ENCODE assay signal across 8 mouse cellular contexts in the genomic region with DNA sequence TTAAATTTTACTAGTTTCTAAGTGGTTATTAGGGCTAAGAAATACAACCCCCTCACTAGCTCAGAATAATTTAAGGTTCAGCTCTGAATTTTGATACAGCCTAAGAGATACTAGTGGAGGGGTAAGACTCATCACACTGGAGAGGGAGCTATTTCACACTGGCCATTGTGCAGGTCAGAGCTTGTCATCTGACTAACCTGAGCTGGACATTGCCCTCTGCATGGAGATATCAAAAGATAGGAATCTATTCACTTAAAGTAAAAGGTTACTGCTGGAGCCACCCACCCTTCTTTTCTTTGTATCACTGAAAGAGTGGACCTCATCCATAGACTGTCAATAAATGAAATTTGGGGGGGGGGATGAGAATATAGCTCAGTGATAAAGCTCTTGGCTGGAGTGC. TPM values are rescaled to one million over a fixed set of nuclear protein-coding genes. Genes with fewer than 3 reads are reported as not detected.
A peak's percentile ranks its signal among the peaks of the same experiment; 100 is the strongest.
DNase-seq lines count a peak whose midpoint lies in the region; ATAC-seq and TF ChIP-seq lines count a peak whose summit lies in the region.

No protein-coding gene starts in this region.

- no peaks in the 10 kb centered on the region for H3K36me3 ChIP-seq in lung, embryonic 16.5 days (ENCODE audit: control insufficient read depth, insufficient read depth, low read length)
- no peaks in the 10 kb centered on the region for H3K36me3 ChIP-seq in forebrain, embryonic 12.5 days (replicated peaks)
- H3K36me3 ChIP-seq in limb, embryonic 14.5 days (ENCODE audit: control insufficient read depth, insufficient read depth, low read length), result no peaks in the 10 kb centered on the region
- H3K36me3 ChIP-seq in stomach, embryonic 14.5 days (ENCODE audit: control insufficient read depth, insufficient read depth, low read length), result no peaks in the 10 kb centered on the region

- ATAC-seq in lung, embryonic 16.5 days (ENCODE audit: low read depth), result no peak
- 0 out of 2 replicates have a peak, but pooled peaks have one; percentile 9 for ATAC-seq in forebrain, embryonic 12.5 days (ENCODE audit: low FRiP score)
- no peak for ATAC-seq in limb, embryonic 14.5 days (ENCODE audit: low FRiP score, low read depth)
- ATAC-seq in stomach, embryonic 14.5 days (ENCODE audit: insufficient number of reproducible peaks, insufficient read depth, low FRiP score, low read depth), result no peak; the same call in 1 of the 2 replicates

- H3K4me1 ChIP-seq in lung, embryonic 16.5 days (replicated peaks; ENCODE audit: control insufficient read depth, insufficient read depth, low read length), result no peaks in the 10 kb centered on the region
- H3K4me1 ChIP-seq in forebrain, embryonic 12.5 days, result peaks cover 9% of the 10 kb centered on the region
- H3K4me1 ChIP-seq in limb, embryonic 14.5 days (ENCODE audit: control insufficient read depth, insufficient read depth, low read length), result peaks cover 10% of the 10 kb centered on the region
- no peaks in the 10 kb centered on the region for H3K4me1 ChIP-seq in stomach, embryonic 14.5 days (ENCODE audit: control insufficient read depth, insufficient read depth, low read length)
- no peaks in the 10 kb centered on the region for H3K4me1 ChIP-seq in cerebellum, adult 2 months (ENCODE audit: control insufficient read depth, insufficient read depth, low read length)

- H3K4me3 ChIP-seq in lung, embryonic 16.5 days (ENCODE audit: low read length), result peak overlapping the region; percentile 70
- H3K4me3 ChIP-seq in forebrain, embryonic 12.5 days (replicated peaks), result no peak overlapping the region
- peak overlapping the region; percentile 57; the same call in 1 of the 2 replicates for H3K4me3 ChIP-seq in limb, embryonic 14.5 days (replicated peaks; ENCODE audit: low read length)
- H3K4me3 ChIP-seq in stomach, embryonic 14.5 days (ENCODE audit: low read depth, low read length), result peak overlapping the region; percentile 64; the same call in 1 of the 2 replicates
- no peak overlapping the region for H3K4me3 ChIP-seq in cerebellum, adult 2 months (replicated peaks; ENCODE audit: insufficient read depth, low read depth, low read length)

- TF ChIP-seq POLR2A in limb, embryonic 14.5 days (IDR thresholded peaks at IDR 0.05; ENCODE audit: borderline replicate concordance, extremely low read depth, insufficient read depth, insufficient read length), result no peak
- TF ChIP-seq POLR2A in cerebellum, adult 2 months (IDR thresholded peaks at IDR 0.05; ENCODE audit: borderline replicate concordance, insufficient read depth, low read length), result no peak

- no peaks in the 10 kb centered on the region for H3K9me3 ChIP-seq in lung, embryonic 16.5 days (ENCODE audit: control insufficient read depth, low read length)
- no peaks in the 10 kb centered on the region for H3K9me3 ChIP-seq in forebrain, embryonic 12.5 days
- H3K9me3 ChIP-seq in limb, embryonic 14.5 days (ENCODE audit: control insufficient read depth, low read length), result no peaks in the 10 kb centered on the region
- no peaks in the 10 kb centered on the region for H3K9me3 ChIP-seq in stomach, embryonic 14.5 days (ENCODE audit: control insufficient read depth, low read depth, low read length)

- no peak for TF ChIP-seq CTCF in cerebellum, adult 2 months (IDR thresholded peaks at IDR 0.05; ENCODE audit: borderline replicate concordance, insufficient read depth, low read depth, low read length)

- H3K9ac ChIP-seq in lung, embryonic 16.5 days (ENCODE audit: low read length), result peak overlapping the region; percentile 81; the same call in 1 of the 2 replicates
- no peak overlapping the region for H3K9ac ChIP-seq in forebrain, embryonic 12.5 days
- H3K9ac ChIP-seq in limb, embryonic 14.5 days (ENCODE audit: low read depth, low read length, severe bottlenecking), result peak overlapping the region; percentile 58; the same call in 1 of the 2 replicates
- no peak overlapping the region for H3K9ac ChIP-seq in stomach, embryonic 14.5 days (replicated peaks; ENCODE audit: low read depth, low read length)

- H3K27ac ChIP-seq in lung, embryonic 16.5 days (ENCODE audit: low read length), result no peak overlapping the region
- no peak overlapping the region for H3K27ac ChIP-seq in forebrain, embryonic 12.5 days
- H3K27ac ChIP-seq in limb, embryonic 14.5 days (replicated peaks; ENCODE audit: low read depth, low read length), result no peak overlapping the region
- no peak overlapping the region for H3K27ac ChIP-seq in stomach, embryonic 14.5 days (ENCODE audit: low read length)
- H3K27ac ChIP-seq in cerebellum, adult 2 months (ENCODE audit: insufficient read depth, low read length), result no peak overlapping the region

- peak overlapping the region; percentile 68 for H3K4me2 ChIP-seq in lung, embryonic 16.5 days (ENCODE audit: low read depth, low read length)
- peak overlapping the region; percentile 61; the same call in 1 of the 2 replicates for H3K4me2 ChIP-seq in forebrain, embryonic 12.5 days
- peak overlapping the region; percentile 68; the same call in 1 of the 2 replicates for H3K4me2 ChIP-seq in limb, embryonic 14.5 days (replicated peaks; ENCODE audit: low read depth, low read length, severe bottlenecking)
- peak overlapping the region; percentile 59; the same call in 1 of the 2 replicates for H3K4me2 ChIP-seq in stomach, embryonic 14.5 days (replicated peaks; ENCODE audit: low read depth, low read length)

- no peaks in the 10 kb centered on the region for H3K27me3 ChIP-seq in lung, embryonic 16.5 days (ENCODE audit: control insufficient read depth, insufficient read depth, low read depth, low read length)
- H3K27me3 ChIP-seq in forebrain, embryonic 12.5 days, result no peaks in the 10 kb centered on the region
- no peaks in the 10 kb centered on the region for H3K27me3 ChIP-seq in limb, embryonic 14.5 days (ENCODE audit: control insufficient read depth, insufficient read depth, low read length)
- no peaks in the 10 kb centered on the region for H3K27me3 ChIP-seq in stomach, embryonic 14.5 days (ENCODE audit: control insufficient read depth, insufficient read depth, low read length)
- no peaks in the 10 kb centered on the region for H3K27me3 ChIP-seq in cerebellum, adult 2 months (ENCODE audit: control insufficient read depth, insufficient read depth, low read length)

- no peak for DNase-seq in lung, postnatal 25 days (ENCODE audit: low spot score)
- no peak for DNase-seq in limb, embryonic 14.5 days (ENCODE audit: low spot score)
- DNase-seq in cerebellum, adult 2 months, result no peak
- DNase-seq in Muller cell, postnatal 12 days (ENCODE audit: inconsistent ontology term), result no peak
- no peak for DNase-seq in frontal cortex, postnatal 25 days (ENCODE audit: low spot score in 2 of 2)

RNA-seq across cellular contexts. Expression of a gene that starts 0.8 kb away (rescaled TPM):
- polyA plus RNA-seq in lung, embryonic 16.5 days (2015; fragmentation: Nextera tagmentation; extraction: Ambion mirVana), result 11.8 and 13.8 TPM in 2 replicates
- 18.9 and 21.2 TPM in 2 replicates for polyA plus RNA-seq in forebrain, embryonic 12.5 days (2016; fragmentation: Nextera tagmentation; extraction: Ambion mirVana)
- 1.8 and 2.5 TPM in 2 replicates for polyA plus RNA-seq in limb, embryonic 14.5 days (2012; rRNA removed)
- 3.1 and 4.1 TPM in 2 replicates for polyA plus RNA-seq in limb, embryonic 14.5 days (2014; fragmentation: Nextera tagmentation; extraction: Ambion mirVana)
- polyA plus RNA-seq in stomach, embryonic 14.5 days (2014; fragmentation: Nextera tagmentation; extraction: Ambion mirVana), result 5.3 and 7.4 TPM in 2 replicates
- polyA plus RNA-seq in cerebellum, adult 2 months (2012; rRNA removed), result 4.8 and 6.6 TPM in 2 replicates

RNA-seq across cellular contexts. Expression of a gene that starts 42.8 kb away (rescaled TPM):
- polyA plus RNA-seq in lung, embryonic 16.5 days (2015; fragmentation: Nextera tagmentation; extraction: Ambion mirVana), result 134 and 139 TPM in 2 replicates
- polyA plus RNA-seq in forebrain, embryonic 12.5 days (2016; fragmentation: Nextera tagmentation; extraction: Ambion mirVana), result 109 and 114 TPM in 2 replicates
- 110 and 122 TPM in 2 replicates for polyA plus RNA-seq in limb, embryonic 14.5 days (2012; rRNA removed)
- polyA plus RNA-seq in limb, embryonic 14.5 days (2014; fragmentation: Nextera tagmentation; extraction: Ambion mirVana), result 208 and 211 TPM in 2 replicates
- polyA plus RNA-seq in stomach, embryonic 14.5 days (2014; fragmentation: Nextera tagmentation; extraction: Ambion mirVana), result 161 and 166 TPM in 2 replicates
- polyA plus RNA-seq in cerebellum, adult 2 months (2012; rRNA removed), result 33.5 and 34.7 TPM in 2 replicates

RNA-seq across cellular contexts. Expression of a gene that starts 54.7 kb away (rescaled TPM):
- polyA plus RNA-seq in lung, embryonic 16.5 days (2015; fragmentation: Nextera tagmentation; extraction: Ambion mirVana), result 1.0 TPM in 1 of 2 replicates, not detected in the other
- 0.19 TPM in 2 replicates for polyA plus RNA-seq in forebrain, embryonic 12.5 days (2016; fragmentation: Nextera tagmentation; extraction: Ambion mirVana)
- 37.4 and 51.1 TPM in 2 replicates for polyA plus RNA-seq in limb, embryonic 14.5 days (2012; rRNA removed)
- polyA plus RNA-seq in limb, embryonic 14.5 days (2014; fragmentation: Nextera tagmentation; extraction: Ambion mirVana), result 13.7 and 15.9 TPM in 2 replicates
- polyA plus RNA-seq in stomach, embryonic 14.5 days (2014; fragmentation: Nextera tagmentation; extraction: Ambion mirVana), result not detected in 2 replicates
- polyA plus RNA-seq in cerebellum, adult 2 months (2012; rRNA removed), result not detected in 2 replicates

RNA-seq across cellular contexts. Expression of a gene that starts 58.8 kb away (rescaled TPM):
- 14.9 and 15.3 TPM in 2 replicates for polyA plus RNA-seq in lung, embryonic 16.5 days (2015; fragmentation: Nextera tagmentation; extraction: Ambion mirVana)
- polyA plus RNA-seq in forebrain, embryonic 12.5 days (2016; fragmentation: Nextera tagmentation; extraction: Ambion mirVana), result 7.3 and 7.4 TPM in 2 replicates
- 7.8 and 8.1 TPM in 2 replicates for polyA plus RNA-seq in limb, embryonic 14.5 days (2012; rRNA removed)
- 9.4 and 12.0 TPM in 2 replicates for polyA plus RNA-seq in limb, embryonic 14.5 days (2014; fragmentation: Nextera tagmentation; extraction: Ambion mirVana)
- polyA plus RNA-seq in stomach, embryonic 14.5 days (2014; fragmentation: Nextera tagmentation; extraction: Ambion mirVana), result 12.7 and 14.0 TPM in 2 replicates
- 15.8 and 15.9 TPM in 2 replicates for polyA plus RNA-seq in cerebellum, adult 2 months (2012; rRNA removed)

Comparison
In these comparisons a context has a peak if more than half of its experiments do, and no peak if none do; other contexts are left out.
1. H3K4me3 ChIP-seq: peak in lung, embryonic 16.5 days (single experiment), limb, embryonic 14.5 days (single experiment) and stomach, embryonic 14.5 days (single experiment); none in forebrain, embryonic 12.5 days (single experiment) and cerebellum, adult 2 months (single experiment).
2. H3K9ac ChIP-seq: peak in lung, embryonic 16.5 days (single experiment) and limb, embryonic 14.5 days (single experiment); none in forebrain, embryonic 12.5 days (single experiment) and stomach, embryonic 14.5 days (single experiment).
3. Peak in every context shown above with its lines, with median percentiles within 50 percentile points of each other: H3K4me2 ChIP-seq.